Mouse (Mus musculus) ovary, postnatal 36 days (tissue): ENCODE data around the gene Tgfbr3.

ENCODE experiments used
- DNase-seq: peaks from one replicate; pipeline ENCODE4 v3.0.0; 2022; ENCODE audit warnings: low spot score, mixed read lengths

The Tgfbr3 gene

GRCm38 (mm10) chr5:107109416-107109815, 180.0 kb downstream of the Tgfbr3 start:
- no peak for DNase-seq

DNA sequence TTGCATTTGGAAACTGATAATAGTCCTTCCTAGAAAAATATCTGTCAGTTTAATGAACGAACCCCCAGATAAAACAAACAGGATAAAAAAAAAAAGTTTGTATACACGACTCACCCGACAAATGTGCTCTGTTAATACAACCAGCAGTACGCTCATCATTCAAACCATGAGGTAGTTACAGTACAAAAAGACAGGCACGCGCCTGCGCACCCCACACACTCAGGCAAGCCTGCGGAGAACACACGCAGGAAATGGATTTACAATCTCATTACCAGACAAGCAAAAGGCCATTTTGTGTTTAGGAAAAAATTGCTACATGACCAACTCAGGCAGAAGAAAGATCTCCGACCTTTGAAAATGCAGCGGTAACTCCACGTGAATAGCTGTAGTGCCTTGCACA, 182.6 kb downstream of the Tgfbr3 start:
- DNase-seq: no peak

DNA sequence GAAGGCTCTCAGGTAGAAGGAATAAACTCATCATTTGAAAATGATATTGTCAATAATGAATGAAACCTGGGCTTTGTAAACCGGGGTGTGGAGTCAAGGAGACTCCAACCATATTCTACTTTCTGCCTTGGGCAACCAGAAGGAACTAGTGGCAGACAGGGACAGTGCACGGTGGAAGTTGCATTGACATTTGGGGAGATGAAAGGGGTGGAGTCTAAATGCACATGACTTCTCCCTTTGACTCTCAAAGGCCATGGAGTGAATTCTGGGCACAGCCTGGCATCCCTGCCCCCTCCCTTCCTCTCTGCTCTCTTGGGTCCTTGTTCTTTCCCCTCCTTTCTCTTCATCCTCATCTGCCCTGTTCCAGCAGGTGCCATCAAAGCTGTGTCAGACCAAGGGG, 183.3 kb downstream of the Tgfbr3 start:
- no peak for DNase-seq

GRCm38 (mm10) chr5:107103591-107103990, 185.8 kb downstream of the Tgfbr3 start:
- DNase-seq: no peak

DNA sequence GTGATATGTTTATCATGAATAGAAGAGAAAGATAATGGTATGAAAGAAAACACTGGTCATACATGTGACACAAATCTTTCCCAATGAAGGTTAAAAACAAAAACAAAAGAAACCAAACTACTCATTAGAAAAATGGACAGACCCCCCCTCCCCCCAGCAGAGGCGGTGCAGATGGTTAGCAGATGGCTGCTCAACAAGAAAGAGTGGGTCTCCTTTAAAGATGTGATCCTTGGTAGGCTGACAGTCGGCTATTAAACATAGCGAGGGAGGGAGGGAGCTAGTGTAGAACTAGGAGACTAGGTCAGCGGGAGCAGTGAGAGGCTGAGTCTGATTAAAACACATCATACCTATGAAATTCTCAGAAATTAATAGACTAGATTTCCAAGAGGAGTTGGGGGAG, 186.5 kb downstream of the Tgfbr3 start:
- no peak for DNase-seq

DNA sequence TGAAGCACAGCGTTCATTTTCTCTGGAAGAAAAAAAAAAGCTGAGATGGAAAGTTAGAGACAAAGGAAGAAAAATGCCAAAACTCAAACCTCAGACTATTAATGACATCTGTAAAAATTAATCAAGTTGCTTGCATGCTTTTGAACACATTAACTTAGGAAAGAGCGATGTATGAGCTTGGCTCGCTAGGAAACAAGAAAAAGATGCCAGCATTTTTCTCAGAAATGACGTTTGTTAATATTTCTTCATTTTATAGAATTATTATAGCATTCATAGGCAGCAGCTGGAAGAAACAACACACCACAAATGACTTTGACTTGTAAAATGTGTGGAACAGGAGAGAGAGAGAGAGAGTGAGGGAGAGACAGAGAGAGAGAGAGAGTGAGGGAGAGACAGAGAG, 187.7 kb downstream of the Tgfbr3 start:
- no peak for DNase-seq

- no peak for DNase-seq
These were observed 188.3 kb downstream of the Tgfbr3 start for GRCm38 (mm10) chr5:107101135-107101534.

DNA sequence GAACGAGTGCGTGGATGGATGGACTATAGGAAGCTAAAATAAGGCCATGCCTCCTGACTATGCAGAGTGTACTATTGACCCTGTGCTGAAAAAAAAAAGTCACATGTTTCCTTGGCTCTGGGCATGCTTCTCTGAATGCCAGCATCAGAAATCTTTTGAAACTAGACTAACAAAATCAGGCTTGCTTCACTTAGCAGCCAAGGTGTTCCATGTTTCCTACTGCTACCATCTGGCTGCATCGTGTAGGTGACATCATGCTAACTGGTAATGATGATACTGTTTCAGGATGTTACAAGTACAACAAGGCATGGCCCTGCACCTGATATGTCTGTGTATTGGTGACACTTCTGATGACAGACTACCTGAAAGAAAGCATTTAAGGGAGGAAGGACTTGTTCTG, 189.8 kb downstream of the Tgfbr3 start:
- DNase-seq: no peak

DNA sequence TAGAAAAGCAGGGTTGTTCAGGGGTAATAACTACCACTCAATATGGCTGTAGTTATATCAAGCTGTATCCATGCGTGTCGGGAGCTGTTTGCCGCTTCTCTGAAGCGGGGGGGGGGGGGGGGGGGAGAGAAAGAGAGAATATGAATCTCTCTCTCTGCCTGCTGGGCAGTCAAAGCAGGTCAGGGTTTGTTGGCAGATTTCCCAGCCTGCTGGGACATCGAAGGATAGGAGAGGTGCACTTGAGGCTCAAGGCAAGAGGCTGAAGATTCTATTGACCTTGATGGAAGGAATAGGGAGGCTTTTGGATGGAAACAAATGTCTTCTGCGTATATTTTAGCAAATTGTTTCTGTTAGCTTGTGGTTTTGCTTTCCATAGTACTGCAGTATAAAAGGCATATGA, 190.4 kb downstream of the Tgfbr3 start:
- DNase-seq: peak; percentile 63

DNA sequence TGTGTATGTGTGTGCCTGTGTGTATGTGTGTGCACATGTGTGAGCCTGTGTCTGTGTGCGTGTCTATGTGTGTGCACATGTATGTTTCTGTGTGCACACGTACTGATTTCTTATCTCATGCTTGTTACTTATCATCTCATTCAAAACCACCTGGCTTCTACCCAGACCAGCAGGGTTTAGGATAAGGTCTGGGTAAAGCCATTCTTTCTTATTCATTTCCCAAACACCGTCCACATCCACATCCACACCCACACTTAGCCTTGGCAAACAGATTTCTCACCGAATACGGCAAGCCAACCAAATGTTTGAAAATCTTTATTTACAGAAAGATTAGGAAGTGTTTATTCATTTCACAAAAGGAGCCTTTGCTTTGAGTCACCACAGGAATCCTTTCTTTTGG, 191.4 kb downstream of the Tgfbr3 start:
- no peak for DNase-seq

GRCm38 (mm10) chr5:107097314-107097713, 192.1 kb downstream of the Tgfbr3 start:
- DNase-seq: no peak

DNA sequence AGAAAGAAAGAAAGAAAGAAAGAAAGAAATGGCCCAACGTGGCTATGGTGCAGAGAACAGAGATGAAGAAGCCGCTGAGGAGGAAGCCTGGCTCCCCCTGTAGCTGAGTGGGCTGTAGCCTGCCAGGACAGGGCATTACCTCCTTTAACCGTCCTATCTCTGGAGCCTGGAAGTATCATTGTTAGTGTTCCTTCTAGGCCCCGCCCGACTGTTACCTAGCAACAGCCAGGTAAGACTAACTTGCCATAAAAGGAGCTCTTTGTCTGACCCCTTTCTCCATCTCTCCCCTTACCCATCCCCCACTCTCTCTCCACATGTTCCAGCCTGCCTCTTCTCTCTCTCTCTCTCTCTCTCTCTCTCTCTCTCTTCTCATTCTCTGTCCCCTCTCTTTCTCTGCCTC, 195.2 kb downstream of the Tgfbr3 start:
- DNase-seq: no peak

DNA sequence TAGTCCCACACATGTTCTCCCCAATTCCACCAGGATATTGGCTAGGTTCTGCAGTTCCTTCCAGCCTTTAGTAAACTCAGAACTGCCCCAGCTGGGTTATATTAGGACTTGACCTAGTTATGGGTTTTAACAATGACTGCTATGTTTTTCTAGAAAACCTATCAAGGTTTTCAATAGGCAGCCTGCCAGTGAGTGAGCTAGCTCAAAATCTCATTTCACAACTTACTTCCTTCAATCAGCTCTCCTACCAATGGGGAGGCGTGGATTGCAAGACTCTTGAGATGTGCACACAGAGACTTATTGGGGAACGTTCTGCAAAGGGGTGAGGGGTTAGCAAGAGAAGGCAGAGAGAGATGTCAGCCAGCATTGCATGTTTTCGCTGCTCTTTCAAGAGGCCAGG, 196.2 kb downstream of the Tgfbr3 start:
- DNase-seq: no peak

DNA sequence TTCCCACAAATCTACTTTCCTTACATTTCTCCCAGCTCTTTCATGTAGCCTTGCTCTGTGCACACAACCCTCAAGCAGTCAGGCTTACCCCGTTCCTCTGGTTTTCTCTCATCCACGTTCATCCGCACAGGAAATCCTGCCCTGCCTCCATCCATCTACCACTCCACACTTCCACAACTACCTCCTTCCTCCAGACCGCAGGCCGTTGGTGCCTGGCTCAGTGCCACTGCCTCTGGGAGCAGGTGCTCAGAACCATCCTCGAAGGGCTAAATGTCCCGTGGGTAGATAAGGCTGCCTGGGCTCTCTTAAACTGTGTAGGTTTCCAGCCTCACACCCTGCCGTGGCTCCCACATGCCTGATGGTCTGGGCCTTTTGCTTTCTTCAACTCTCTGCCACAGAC, 197.3 kb downstream of the Tgfbr3 start:
- DNase-seq: no peak

DNA sequence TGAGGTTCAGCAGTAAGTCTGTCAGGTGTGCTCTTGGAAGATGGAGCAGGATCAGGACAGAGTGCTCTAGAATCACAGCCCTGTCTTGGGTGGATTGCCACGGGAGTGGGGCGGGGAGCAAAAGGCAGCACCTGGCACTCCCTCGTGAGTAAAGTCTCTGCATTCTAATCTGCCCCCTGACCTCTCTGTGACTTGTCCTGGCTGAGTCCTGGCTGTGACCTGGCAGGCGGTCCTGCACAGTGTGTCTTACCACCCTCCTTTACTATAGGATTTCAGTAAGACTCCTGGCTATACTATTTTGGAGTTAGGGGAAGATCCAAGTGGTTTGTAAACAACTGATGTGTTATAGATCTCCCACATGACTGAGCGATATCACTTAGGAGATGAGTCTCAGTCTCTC, 199.5 kb downstream of the Tgfbr3 start:
- no peak for DNase-seq

- peak; percentile 73 for DNase-seq
These were observed 201.3 kb downstream of the Tgfbr3 start for GRCm38 (mm10) chr5:107087829-107088808.

GRCm38 (mm10) chr5:107087291-107087690, 202.1 kb downstream of the Tgfbr3 start:
- peak; percentile 72 for DNase-seq

- no peak for DNase-seq
These were observed 203.3 kb downstream of the Tgfbr3 start for GRCm38 (mm10) chr5:107086166-107086565.

DNA sequence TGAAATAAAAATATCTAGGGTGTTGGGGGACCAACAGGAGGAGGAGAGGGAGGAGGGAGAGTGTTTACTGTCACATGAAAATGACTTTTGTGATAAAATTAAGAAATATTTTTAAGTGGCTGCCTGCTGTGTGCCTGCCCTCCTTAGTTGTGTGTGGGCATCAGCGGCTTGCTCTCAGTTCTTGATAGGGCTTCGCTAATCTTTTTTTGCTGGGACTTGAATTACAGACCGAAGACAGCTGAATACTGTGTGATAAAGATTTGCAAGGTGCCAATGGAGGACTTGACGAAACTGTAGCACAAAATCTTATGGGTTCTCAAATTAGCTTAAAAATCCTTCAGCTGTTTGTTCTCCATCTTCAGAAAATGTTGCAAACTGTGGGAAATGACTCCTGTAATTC, 205.0 kb downstream of the Tgfbr3 start:
- no peak for DNase-seq

GRCm38 (mm10) chr5:107082011-107082410, 207.4 kb downstream of the Tgfbr3 start:
- DNase-seq: no peak

- DNase-seq: no peak
These were observed 208.3 kb downstream of the Tgfbr3 start for GRCm38 (mm10) chr5:107080986-107081624.

GRCm38 (mm10) chr5:107079920-107080319, 209.5 kb downstream of the Tgfbr3 start:
- DNase-seq: no peak

GRCm38 (mm10) chr5:107079146-107079638, 210.2 kb downstream of the Tgfbr3 start:
- peak; percentile 66 for DNase-seq
